Mouse (Mus musculus): Measurements from ENCODE around the gene Ccr5.
"Not testable (repeated sequence)": the region's sequence is repeated elsewhere in the genome, so short reads cannot be mapped to it uniquely, and the experiment has no call there.

The Ccr5 gene

DNA sequence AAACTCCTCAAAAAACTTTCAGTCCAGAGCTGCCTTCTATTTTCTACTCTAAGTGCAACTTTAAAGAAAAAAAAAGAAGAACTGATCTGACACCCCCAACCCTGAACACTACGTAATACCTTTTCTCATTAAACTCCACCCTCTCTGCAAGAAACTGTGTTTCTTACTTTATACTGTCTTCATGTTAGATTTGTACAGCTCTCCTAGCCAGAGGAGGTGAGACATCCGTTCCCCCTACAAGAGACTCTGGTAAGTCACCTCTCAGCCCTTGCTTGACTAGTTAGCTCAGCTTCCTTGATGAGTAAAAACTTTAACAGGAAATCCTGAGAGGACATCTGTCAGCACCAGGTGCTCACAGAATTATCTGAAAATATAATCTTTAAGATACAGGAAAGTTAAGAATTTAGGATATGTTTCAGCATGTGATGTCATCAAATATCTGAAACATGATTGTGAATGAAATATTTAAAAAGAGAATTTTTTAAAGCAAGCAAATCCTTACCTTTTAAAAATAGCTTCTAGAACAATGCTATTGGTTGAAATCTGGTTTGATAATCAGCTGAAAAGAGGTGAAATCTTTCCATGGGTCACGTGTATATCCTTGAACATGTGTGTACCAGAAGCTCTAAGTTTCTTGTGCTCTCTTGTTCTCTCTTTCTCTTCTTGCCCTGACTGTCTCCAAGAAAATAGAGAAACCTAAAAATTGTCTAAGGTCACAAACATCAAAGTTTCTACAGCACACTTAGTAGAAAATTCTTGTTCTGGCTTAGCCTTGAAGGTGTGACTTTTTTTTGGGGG, at the start of gene Ccr5:
Gene Ccr5 (plus strand): TSS at position 157 of the 798 bp plus-strand sequence.
- peak; percentile 85 for DNase-seq (ENCODE audit: low read depth)

DNA sequence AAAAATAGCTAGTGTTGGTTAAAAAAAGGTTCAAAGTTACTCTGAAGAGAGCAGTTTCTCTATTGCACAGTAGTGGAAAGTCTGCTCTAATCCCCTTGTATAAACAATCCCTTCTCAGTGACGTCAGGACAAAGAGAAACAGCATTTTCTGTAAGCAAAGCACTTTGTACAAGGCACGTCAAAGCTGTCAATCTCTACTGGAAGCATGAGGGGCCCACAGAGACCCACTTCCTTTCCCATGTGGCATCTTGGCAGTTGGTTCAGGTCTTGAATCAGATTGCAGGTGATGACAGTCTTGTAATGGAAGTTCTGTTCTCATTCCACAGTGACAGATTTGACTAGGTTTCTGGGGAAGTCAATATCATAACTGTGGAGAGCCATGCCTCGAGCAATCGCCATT, 41.5 kb upstream of the Ccr5 start:
- peak; percentile 80 for DNase-seq (ENCODE audit: low read depth)

DNA sequence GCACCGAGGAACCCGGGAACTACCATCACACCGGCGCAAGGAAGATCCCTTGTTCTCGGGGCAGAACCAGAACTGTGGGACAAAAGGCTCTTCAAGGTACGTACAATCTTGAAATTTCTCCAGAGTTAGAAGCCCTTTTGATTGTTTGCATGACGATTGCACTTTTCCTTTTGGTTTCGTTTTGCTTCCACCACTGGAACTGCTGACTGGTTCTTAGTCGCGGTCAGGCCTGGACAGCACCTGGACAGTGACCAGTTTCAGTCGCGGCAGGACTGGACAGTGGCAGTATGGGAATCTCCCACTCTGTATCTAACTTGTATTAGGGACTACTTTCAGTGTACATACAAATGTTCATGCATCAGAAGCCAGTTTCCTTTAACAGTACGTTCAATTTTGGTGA, 40.9 kb upstream of the Ccr5 start:
- peak; percentile 64 for DNase-seq (ENCODE audit: low read depth)

DNA sequence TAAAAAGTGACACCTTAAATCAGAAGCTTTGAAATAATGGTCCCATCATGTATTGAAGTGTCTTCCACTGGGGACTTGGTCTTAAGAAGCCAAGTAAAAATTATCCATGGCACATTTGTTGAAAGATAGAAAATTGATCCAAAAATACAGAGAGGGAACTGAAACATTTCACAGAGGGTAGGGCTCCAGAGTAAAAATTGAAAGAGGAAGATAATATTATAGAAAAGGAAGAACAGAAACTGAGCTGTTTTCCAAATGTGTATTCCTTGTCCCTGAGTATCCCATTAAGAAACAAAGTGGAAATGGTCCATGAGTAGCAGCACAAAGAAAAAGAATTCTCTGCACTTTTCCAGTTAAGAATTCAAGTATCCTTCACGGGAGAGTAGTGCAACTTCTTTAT, 30.9 kb upstream of the Ccr5 start:
- no peak for DNase-seq (ENCODE audit: low read depth)

DNA sequence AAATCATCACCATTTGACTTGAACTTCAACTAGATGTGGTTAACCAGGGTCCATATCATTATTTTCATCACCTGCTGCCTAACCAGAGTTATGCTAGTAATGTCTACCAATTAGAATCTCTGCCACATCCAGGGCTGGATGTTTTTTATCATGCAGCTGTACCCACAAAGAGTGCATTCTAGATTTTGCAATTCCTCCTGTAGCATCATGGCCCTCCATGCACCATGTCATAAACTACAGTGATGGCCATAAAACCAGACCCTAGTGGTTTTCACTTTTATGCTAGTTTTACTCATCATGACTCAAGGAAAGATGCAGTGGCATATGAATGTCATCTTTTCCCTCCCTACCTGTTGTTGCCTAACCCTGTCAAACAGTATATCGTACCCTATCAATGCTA, 22.2 kb upstream of the Ccr5 start:
- DNase-seq (ENCODE audit: low read depth), result peak; percentile 59

DNA sequence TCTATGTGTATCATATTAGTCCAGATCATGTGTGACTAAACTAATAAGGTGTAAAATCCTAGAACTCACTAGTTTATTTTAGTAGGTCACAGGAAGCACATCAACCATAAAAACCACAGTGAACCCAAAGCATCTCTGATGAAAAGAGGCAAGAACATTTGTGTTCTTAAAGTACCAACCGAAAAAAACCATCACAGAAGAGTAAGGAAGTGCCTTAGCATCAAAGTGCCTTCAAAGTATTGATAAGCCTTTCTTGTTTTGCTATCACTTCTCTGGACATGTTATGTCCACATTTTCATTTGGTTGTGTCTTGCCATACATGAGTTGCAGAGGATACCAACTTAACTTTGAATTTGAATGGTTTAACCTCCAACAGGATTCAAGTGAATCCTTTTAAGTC, 21.0 kb upstream of the Ccr5 start:
- DNase-seq (ENCODE audit: low read depth), result peak; percentile 71

DNA sequence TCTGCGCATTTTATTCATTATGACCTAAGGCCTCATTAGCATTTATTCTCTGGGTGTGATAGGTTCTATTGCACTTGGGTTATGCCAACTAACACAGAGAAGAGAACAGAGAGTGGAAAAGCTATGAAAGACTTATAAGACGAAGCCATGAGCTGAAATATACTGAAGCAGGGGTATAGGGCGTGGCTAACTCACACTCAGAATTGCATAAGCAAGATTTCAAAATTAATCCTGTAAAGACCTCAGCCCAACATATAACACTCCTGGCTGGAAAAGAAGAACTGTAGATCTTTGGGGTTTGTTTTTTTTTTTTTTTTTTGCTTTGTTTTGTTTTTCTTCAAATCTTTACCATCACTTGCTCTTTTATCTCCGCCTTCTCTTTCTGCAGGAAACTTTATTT, 19.6 kb upstream of the Ccr5 start, which contains the start of gene Ccr2:
Gene Ccr2 (plus strand): TSS at position 228 of the 400 bp plus-strand sequence.
- peak; percentile 49 for DNase-seq (ENCODE audit: low read depth)

DNA sequence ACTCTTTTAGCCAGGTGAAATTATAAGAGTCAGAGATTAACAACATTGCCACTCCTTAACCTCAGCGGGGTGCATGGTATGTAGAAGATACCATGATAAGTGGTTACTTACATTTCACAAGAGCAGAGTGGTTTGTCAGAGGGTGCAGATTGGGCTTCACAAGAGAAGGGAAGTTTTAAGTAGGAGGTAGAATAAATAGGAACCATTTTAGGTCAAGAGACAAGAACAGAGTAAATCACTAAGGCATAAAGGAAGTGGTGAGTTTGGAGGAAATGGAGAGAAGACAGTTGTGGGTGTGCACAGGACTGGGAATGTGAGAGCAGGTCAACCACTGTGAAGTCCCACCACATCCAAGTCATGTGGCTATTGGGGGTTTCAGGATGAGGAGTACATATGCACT, 18.1 kb upstream of the Ccr5 start:
- DNase-seq (ENCODE audit: low read depth), result peak; percentile 67

DNA sequence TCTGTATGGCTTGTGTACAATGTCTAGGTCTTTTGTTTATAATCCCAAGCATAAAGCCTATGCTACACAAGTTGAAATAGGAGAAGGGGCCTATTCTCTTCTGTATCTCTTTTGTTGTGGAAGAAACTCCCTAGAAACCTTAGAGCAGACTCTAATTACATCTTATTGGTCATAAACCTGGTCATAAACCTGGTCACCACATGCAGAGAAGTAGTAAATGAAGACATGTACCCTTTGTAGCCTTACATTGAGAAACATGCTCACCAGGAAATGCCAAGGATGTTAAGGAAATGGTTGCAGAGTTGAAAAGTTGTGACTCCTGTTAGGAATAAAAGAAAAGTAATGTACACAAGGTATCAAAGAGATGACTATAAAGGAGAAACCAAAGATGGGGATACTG, 16.1 kb upstream of the Ccr5 start:
- DNase-seq (ENCODE audit: low read depth), result no peak

DNA sequence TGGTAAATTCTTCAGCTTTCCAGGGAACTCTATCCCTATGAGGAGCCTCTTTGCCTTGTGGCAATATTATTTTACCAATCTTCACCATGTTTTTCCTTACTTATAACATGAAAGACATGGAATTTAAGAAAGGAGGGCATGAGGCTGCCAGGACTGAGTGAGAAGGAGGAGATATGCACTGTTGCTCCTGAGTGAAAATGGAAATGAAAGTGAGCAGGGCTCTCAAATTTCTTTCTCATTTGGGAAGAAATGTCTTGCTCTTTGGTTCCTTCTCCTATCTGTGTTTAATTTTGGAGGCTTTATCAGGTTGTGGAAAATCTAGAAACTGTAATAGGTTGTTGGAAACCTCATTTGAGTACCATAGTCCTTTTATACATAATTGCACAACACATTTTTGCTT, 14.1 kb upstream of the Ccr5 start:
- no peak for DNase-seq (ENCODE audit: low read depth)

DNA sequence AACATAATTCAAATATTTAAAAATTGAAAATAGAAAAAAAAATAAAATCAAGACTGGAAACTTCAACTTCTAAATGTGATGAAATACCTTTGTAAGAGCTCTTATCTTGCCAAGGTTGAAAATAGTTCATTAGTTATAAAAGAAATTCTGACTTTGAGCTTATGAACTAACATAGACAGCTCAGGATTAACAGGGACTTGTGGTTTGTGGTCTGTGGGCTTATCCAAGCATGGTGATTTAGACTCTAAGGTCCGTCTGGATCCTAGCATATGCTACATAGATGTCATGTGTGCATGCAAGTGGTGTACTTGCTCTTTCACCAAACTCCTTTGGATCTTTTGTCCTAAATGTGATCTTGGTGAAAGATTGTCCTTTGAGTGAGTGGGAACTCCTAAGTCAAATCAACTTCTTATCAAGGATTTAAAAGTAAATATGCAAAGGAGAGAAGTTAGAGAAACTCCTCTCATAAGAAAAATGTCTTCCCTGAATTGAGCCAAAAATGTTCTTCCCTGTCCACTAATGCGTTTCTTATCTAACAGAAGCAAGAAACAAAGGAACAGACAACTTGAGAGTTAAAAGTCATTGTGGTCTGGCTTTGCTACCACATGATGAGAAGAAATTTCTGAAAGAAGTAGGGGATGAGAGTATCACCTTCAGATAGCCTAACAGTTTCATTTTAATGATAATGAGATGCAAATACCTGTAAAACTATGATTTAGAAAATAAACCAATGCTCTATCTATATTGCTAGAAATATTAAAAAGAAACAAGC, 12.8 kb upstream of the Ccr5 start:
- DNase-seq (ENCODE audit: low read depth), result no peak

DNA sequence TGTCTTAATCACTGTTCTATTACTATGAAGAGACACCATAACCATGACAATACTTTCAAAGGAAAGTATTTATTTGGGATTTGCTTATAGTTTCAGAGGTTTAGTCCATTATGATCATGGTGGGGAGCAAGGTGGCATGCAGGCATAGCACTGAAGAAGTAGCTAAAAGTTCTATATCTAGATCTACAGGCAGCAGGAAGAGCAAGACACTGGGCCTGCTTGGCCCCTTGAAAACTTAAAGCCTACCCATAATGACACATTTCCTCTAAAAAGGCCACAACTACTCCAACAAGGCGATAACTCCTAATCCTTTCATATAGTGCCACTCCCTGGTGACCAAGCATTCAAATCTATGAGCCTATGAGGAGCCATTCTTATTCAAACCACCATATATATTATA, 9.3 kb upstream of the Ccr5 start:
- no peak for DNase-seq (ENCODE audit: low read depth)

DNA sequence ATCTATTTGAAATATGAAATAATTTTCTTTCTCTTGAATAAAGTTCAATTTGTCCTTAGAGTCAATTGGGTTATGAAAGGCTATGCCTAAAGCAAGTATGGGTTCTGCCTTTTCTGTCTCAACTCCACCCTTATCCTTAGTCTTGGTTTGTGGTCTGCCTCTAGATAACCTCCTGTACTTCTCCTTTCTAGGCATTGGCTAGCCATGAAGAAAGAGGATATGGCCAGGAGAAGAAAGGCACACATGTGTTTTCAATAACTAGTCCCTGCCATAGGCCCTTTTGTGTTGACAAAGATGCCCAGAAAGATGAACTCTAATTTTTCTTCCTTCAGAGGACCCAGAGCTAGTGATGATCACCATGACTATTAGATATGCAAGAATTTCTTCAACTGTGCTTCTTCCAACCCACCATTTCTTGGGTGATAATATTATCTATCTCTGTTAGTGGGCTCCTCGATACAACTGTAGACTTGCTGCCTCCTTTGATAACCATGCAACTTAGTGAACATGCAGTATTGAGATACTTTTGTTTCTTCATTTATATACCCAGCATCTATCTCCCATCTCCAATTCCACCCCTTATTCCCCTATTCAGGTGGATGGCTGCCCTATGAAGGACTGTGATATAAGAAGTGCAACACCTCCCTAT, 8.6 kb upstream of the Ccr5 start:
- no peak for DNase-seq (ENCODE audit: low read depth)

DNA sequence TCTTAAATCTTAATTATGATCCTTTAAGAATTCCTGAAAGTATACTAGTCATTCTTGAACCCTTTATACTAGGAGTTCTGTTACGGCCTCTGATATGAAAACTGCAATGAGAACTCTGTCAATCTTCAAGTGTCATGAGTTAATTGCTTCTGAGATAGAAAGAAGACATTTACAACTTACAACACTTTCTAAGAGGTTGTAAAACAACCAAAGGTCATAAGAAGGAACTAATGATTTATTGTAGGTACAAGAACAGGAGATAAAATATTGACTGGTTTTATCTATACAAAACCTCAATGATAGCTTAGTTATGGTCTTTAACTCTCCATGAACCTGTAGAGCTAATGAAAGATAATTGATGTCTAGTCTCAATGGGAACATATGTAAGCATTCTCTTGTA, 7.6 kb upstream of the Ccr5 start:
- DNase-seq (ENCODE audit: low read depth), result no peak

DNA sequence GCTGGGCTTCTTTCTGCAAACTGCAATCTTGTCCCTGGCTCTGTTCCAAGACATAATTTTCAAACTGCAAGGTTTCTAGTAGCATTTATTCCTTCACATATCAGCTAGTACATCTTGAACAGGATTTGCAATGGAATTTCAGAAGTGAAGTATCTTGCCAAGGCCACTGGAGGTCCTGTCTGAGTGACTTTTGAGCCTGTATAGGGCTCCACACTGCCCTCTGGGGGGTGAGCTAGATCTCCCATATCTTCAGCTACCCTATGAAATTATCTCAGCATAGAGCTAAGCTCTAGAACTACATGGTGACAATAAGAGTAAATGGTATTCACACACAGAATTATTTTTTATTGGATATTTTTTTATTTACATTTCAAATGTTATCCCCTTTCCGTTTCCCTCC, 2.9 kb upstream of the Ccr5 start:
- DNase-seq (ENCODE audit: low read depth), result peak; percentile 82

DNA sequence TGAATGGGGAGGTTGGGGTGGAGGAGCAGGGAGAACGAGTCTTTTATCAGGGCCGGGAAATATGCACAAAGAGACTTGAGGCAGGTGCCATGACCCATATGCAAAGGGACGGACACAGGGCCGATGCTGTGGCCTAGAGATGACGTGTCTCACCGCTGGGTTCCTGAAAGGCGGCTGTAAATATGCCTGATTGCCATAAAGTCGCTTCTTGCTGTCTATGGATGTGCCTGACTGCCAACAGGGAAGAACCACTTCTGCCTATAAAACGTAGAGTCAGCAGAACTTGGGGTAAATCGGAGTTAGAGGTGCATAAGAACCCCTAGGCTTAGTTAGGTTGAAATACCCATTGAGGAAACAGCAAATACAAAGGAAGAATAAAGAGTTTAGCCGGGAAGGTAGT, 4.2 kb downstream of the Ccr5 start:
- DNase-seq (ENCODE audit: low read depth), result no peak

DNA sequence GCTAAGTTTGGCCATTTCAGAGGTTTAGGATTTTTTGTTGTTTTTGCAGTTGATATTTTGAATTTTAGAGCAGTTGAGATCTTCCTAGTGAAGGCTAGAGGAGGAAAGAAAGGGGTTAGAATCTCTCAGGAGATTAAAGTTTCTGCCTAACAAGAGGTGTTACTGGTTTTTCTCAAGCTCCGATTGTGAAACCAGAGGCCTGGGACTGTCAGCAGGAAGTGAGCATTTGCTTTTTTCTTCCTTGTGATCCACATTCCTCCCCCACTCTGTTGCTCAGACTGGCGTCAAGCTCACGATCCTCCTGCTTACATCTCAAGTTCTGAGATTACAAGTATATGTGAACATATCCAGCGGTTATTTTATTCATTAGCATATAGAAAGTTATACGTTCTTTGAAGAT, 5.0 kb downstream of the Ccr5 start:
- DNase-seq (ENCODE audit: low read depth), result peak; percentile 69

DNA sequence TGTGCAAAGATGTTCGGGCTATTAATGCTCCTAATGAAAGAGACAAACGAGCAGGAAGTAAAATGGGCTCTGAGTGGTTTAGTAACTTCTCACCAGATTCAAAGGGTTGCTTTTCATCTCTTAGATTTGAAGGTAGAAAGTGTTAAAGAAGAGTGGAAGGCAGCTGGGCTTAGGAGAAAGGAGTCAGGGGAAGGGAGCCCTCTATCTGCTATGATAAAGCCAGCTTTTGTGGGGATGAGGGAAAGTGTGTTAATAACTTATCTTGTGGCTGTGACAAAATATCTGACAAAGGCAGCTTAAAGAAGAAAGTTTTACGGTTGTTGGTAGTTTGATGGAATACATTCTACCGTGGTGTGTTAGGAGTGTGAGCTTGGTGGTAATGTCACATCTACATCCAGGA, 6.1 kb downstream of the Ccr5 start:
- peak; percentile 53 for DNase-seq (ENCODE audit: low read depth)

DNA sequence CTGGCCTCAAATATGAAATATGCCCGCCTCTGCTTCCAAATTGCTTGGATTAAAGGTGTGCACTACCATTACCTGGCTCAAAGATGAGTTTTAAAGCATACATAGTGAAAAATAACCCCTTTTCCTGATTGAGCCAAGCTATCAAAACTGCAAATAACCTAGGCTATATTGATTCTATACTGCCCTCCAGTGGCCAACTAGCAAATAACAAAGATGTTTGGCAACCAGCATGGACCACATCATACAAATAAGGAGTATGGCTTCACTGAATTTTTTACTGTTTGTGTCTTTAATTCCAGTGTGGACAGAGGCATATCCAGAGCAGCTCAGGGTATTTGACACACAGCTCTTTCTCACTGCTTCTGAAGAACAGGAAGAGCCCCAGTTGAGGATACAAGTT, 7.0 kb downstream of the Ccr5 start:
- DNase-seq (ENCODE audit: low read depth), result peak; percentile 84

DNA sequence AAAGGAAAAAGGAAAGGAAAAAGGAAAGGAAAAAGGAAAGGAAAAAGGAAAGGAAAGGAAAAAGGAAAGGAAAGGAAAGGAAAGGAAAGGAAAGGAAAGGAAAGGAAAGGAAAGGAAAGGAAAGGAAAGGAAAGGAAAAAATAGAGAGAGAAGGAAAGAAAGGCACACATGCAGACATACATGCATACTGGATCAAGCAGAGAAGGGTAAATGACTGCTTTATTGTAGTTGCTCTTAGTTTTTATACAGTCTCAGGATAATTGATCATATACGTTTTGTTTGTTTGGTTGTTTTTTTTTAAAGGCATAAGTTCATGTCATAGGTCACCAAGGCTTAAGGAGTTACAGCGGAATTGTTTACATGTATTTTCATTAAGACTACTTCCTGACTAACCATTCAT, 11.6 kb downstream of the Ccr5 start:
- DNase-seq (ENCODE audit: low read depth), result peak; percentile 45

DNA sequence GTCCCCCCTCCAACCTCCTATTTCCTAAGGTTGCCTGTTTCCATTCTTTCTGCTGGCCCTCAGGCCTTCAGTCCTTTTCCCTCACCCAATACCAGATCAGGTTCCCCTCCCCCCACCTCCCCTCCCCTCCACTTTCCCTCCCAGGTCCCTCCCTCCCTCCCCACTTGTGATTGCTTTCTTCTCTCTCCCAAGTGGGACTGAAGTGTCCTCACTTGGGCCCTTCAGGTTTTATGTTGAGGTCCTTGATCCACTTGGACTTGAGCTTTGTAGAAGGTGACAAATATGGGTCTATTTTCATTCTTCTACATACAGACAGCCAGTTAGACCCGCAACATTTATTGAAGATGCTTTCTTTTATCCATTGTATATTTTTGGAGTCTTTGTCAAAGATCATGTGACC, 13.6 kb downstream of the Ccr5 start:
- DNase-seq (ENCODE audit: low read depth), result not testable (repeated sequence)

DNA sequence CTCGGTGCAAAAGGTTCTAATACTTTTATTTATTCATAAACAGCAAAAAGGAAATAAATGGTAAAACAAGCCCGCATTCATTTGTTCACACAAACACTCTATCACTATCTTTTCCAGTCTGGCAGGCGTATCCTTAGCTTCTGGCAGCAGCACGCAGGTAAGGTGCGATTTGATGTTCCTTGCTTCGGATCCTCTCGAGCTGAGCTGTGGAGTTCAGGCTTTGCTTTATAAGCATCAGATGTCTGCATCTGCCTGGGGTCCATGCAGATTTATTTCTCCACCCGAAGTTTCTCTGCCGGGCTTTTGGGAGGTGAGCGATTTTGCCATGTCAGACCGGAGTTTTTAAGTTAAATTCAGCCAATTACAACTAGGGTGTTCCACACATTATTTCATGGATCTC, 16.3 kb downstream of the Ccr5 start:
- DNase-seq (ENCODE audit: low read depth), result no peak
